Mouse (Mus musculus) intestine, embryonic 14.5 days (tissue): Measurements from ENCODE around the gene Cry1. TPM values are rescaled to one million over a fixed set of nuclear protein-coding genes. Genes with fewer than 3 reads are reported as not detected.

Experiments
- ATAC-seq: fragments of 200-750 bp; cut with Nextera tagmentation; replicated peaks from 2 replicates; pipeline ENCODE4 v1.8.0; 2017; ENCODE audit warnings: low read depth, moderate number of reproducible peaks, moderate TSS enrichment, moderate library complexity; ENCODE audit not compliant: low FRiP score, low TSS enrichment
- DNase-seq: peaks from one replicate; pipeline ENCODE4 v3.0.0-alpha.2; 2018; ENCODE audit warnings: low spot score
- H3K27ac ChIP-seq: fragments of 300-500 bp; sonication (generic); 2 replicates; pipeline ENCODE4 v1.5.1; 2014; ENCODE audit warnings: low read depth, mild to moderate bottlenecking, control low read depth
- H3K27me3 ChIP-seq: fragments of 300-500 bp; sonication (generic); replicated peaks from 2 replicates; pipeline ENCODE4 v1.6.1; 2014; ENCODE audit warnings: low read length, control low read depth; ENCODE audit not compliant: control insufficient read depth, insufficient read depth
- H3K36me3 ChIP-seq: fragments of 300-500 bp; sonication (generic); 2 replicates; pipeline ENCODE4 v1.6.1; 2014; ENCODE audit warnings: low read length, control low read depth; ENCODE audit not compliant: control insufficient read depth, insufficient read depth
- H3K4me1 ChIP-seq: fragments of 300-500 bp; sonication (generic); replicated peaks from 2 replicates; pipeline ENCODE4 v1.6.1; 2014; ENCODE audit warnings: low read length, control low read depth, mixed read lengths; ENCODE audit not compliant: control insufficient read depth, insufficient read depth
- H3K4me2 ChIP-seq: fragments of 300-500 bp; sonication (generic); 2 replicates; pipeline ENCODE4 v1.6.1; 2014; ENCODE audit warnings: low read length
- H3K4me3 ChIP-seq: fragments of 300-500 bp; sonication (generic); 2 replicates; pipeline ENCODE4 v1.5.1; 2014; ENCODE audit warnings: low read depth, low read length, control low read depth, mixed read lengths
- H3K9ac ChIP-seq: fragments of 300-500 bp; sonication (generic); 2 replicates; pipeline ENCODE4 v1.6.1; 2014; ENCODE audit warnings: mild to moderate bottlenecking, low read length
- H3K9me3 ChIP-seq: fragments of 300-500 bp; sonication (generic); 2 replicates; pipeline ENCODE4 v1.6.1; 2016; ENCODE audit warnings: low read length, control low read depth; ENCODE audit not compliant: control insufficient read depth
- WGBS: fragments of 180-500 bp; shearing (Covaris S2); extraction: QIAGEN DNeasy Blood & Tissue Kit; methylation state at CpG from one replicate; pipeline ENCODE4 v1.1.7; 2014; 5-methylcytosine and 5-hydroxymethylcytosine counted together
- polyA plus RNA-seq: library from polyadenylated mRNA; unstranded; fragments of >200 nt; fragmentation: Nextera tagmentation; extraction: Ambion mirVana; gene quantifications from 2 replicates; pipeline ENCODE4 v1.2.1, GENCODE M21; 2014

Cry1 gene
- polyA plus RNA-seq, 1 experiment from 2014 or later: 24.8 TPM

DNA sequence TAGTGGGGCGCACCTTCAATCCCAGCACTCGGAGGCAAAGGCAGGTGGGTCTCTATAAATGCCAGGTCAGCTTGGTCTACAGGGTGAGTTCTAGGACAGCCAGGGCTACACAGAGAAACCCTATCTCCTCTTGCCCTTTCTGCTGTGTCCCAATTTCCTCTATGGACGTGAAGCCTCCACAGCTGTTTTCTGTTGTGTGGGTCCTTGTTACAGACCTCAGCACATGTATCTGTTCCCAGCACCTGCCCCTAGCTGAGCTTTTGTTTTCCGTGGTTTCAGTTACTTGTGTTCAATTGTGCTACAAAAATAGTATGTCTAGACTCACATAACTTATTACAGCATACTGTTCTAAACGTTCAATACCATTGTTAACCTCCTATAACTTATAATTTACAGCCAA lies 35.6 kb downstream of the Cry1 start:
- H3K36me3 ChIP-seq: peaks cover 29% of the 10 kb centered on the region
- no peak overlapping the region for H3K27ac ChIP-seq
- DNase-seq (no peak), ATAC-seq (no peak)
- H3K9ac ChIP-seq: no peak overlapping the region
- no peaks in the 10 kb centered on the region for H3K4me1 ChIP-seq
- no peak overlapping the region for H3K4me3 ChIP-seq
- H3K4me2 ChIP-seq: no peak overlapping the region
- H3K9me3 ChIP-seq: no peaks in the 10 kb centered on the region
- 84% methylated on average over 5 of the region's 5 CpGs for WGBS
- no peaks in the 10 kb centered on the region for H3K27me3 ChIP-seq

DNA sequence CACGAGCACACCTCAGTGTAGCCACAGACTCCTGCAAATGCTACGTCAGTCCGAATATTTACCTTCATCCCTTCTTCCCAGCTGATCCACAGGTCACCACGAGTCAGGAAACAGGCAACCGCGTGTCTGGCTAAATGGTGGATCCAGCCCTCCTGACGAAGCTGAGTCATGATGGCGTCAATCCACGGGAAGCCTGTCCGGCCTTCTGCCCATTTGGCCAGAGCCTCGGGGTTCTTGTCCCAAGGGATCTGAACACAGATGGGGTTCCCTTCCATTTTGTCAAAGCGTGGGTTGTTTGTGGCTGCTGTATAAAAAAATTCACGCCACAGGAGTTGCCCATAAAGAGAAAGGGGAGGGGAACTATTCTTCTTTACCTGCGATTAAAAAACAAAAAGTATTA lies 38.6 kb downstream of the Cry1 start:
- ATAC-seq (no peak), DNase-seq (no peak)

DNA sequence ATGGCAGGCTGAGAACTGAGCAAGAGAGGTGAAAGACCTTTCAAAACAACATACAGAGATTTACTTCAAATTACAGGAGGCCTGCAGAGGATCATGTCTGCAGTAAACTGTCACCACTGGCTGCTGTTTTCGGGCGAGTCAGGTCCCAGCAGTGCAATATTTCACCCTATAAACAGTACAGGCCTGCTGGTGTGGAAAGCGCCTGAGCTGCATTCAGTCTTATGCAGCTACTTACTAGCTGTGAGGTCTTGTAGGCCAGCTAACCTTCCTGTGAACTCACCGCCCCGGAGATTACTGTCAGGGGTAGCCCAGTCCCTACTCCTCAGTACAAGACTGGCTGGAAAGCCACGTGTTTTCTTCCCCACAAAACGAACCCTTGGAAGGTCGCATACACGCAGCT lies 43.4 kb downstream of the Cry1 start:
- 28% methylated on average over 9 of the region's 9 CpGs for WGBS
- Histone ChIP-seq H3K36me3 (peaks cover 25% of the 10 kb centered on the region), H3K4me2 (no peak overlapping the region), H3K4me1 (0 out of 2 replicates have a peak, but pooled peaks cover 4% of the 10 kb centered on the region), H3K9me3 (no peaks in the 10 kb centered on the region), H3K9ac (no peak overlapping the region), H3K4me3 (no peak overlapping the region), H3K27ac (no peak overlapping the region), H3K27me3 (no peaks in the 10 kb centered on the region)
- ATAC-seq: 0 out of 2 replicates have a peak, but pooled peaks have one; percentile 62
- DNase-seq: peak; percentile 58

More for the DNA sequence above, 38.6 kb downstream of the Cry1 start:
- Histone ChIP-seq H3K4me2 (no peak overlapping the region), H3K4me1 (0 out of 2 replicates have a peak, but pooled peaks cover 2% of the 10 kb centered on the region), H3K4me3 (no peak overlapping the region), H3K36me3 (peaks cover 48% of the 10 kb centered on the region), H3K27me3 (no peaks in the 10 kb centered on the region), H3K27ac (no peak overlapping the region), H3K9me3 (no peaks in the 10 kb centered on the region), H3K9ac (no peak overlapping the region)
- WGBS: 77% methylated on average over 14 of the region's 14 CpGs

DNA sequence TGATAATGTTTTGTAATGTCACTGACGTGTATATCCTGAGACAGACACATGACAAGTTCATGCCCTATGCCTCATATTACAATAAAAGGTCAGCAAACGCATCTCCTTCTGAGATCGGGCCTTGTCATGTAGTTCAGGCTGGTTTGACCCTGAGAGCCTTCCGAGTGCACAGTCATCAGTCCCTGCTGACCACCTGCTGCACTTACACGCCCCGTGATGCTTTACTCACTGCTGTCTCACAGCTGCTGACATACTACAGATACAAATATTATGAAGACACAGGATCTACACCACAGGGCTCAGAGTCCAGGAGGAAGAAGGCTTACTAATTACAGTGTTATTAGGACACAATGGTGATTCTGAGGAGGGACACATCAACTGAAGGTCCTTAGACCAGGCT lies 48.3 kb downstream of the Cry1 start:
- H3K9me3 ChIP-seq: no peaks in the 10 kb centered on the region
- H3K4me1 ChIP-seq: 0 out of 2 replicates have a peak, but pooled peaks cover 4% of the 10 kb centered on the region
- WGBS: 72% methylated on average over 6 of the region's 6 CpGs
- DNase-seq (no peak), ATAC-seq (no peak)
- no peaks in the 10 kb centered on the region for H3K27me3 ChIP-seq
- no peak overlapping the region for H3K4me3 ChIP-seq
- H3K36me3 ChIP-seq: peaks cover 7% of the 10 kb centered on the region
- no peak overlapping the region for H3K27ac ChIP-seq
- no peak overlapping the region for H3K9ac ChIP-seq
- H3K4me2 ChIP-seq: no peak overlapping the region

DNA sequence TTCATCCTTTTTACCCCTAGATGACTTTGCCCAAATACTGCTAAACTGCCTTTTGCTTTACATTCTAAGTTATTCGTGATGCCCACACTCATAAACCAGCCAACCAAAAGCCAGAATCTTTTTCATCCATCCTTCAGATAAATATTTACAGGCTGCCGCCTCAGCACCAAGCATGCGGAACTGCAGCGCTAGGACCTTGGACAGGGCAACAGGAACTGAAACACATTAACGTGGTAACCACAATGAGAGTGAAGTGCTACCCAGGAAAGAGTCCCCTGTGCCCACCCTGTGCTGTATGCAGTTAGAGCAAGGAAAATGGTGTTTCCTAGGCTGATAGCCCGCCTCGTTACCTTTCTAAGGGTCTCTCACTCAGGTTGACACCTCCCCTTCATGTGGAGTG lies 56.4 kb downstream of the Cry1 start:
- Histone ChIP-seq H3K27me3 (no peaks in the 10 kb centered on the region), H3K4me3 (peak overlapping the region; percentile 79), H3K27ac (no peak overlapping the region), H3K4me1 (peaks cover 11% of the 10 kb centered on the region), H3K36me3 (peaks cover 8% of the 10 kb centered on the region), H3K4me2 (peak overlapping the region; percentile 74), H3K9me3 (no peaks in the 10 kb centered on the region), H3K9ac (peak overlapping the region; percentile 54; the same call in 1 of the 2 replicates)
- 15% methylated on average over 7 of the region's 7 CpGs for WGBS
- peak; percentile 65 for DNase-seq
- ATAC-seq: no peak; the same call in 1 of the 2 replicates

DNA sequence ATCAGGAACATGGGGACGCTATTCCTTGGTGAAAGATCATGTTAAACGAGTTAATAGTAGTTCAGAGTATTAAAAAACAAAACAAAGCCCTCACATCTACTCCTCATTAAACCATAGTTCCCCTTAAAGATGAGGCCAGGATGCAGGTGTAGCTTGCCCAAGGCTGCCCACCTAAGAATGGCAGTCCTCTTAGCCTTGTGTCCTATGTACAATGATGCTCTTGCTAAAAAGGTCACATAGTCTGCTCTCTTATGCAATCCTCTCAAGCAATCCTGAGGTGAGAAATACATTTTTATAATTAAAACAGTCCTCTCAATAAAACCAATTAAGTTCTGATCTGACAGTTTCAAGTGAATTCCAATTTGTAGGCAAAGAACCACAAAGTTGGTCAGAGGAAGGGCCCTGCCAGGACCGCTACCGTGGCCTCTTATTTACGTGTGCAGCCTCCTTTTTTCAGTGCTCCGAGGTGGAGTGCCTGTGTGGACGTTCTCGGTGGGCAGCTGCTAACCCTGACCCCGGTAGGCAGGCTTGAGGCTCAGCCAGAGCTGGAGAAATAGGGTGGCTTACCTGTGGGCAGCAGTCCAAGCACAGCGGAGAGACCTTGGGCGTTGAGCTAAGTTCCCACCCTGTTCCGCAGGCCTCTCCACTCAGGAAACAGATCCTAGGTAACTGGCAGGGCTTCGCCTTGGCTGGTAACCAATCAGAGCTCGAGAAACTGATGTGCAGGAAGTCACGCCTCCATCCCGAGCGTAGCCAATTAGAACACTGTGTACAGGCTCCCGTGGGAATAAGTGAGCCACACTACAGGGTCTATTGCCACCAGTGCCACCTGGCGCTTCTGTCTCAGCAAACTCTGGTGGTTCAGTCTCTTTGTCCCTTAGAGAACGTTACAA lies 57.2 kb downstream of the Cry1 start, which contains the start of gene Mterf2:
TSS of gene Mterf2 (minus strand) at position 633 of the 893 bp plus-strand sequence.
- peak within 1 kb of the TSS; percentile 54 for H3K9ac ChIP-seq
- H3K4me2 ChIP-seq: peak within 1 kb of the TSS; percentile 74
- 8% methylated on average over 20 of the region's 20 CpGs for WGBS
- H3K9me3 ChIP-seq: no peaks in the 10 kb centered on the region
- peaks cover 11% of the 10 kb centered on the region for H3K4me1 ChIP-seq
- peaks cover 12% of the 10 kb centered on the region for H3K36me3 ChIP-seq
- no peak within 1 kb of the TSS for H3K27ac ChIP-seq
- peak; percentile 89 for DNase-seq
- peak within 1 kb of the TSS; percentile 79 for H3K4me3 ChIP-seq
- H3K27me3 ChIP-seq: no peaks in the 10 kb centered on the region
- ATAC-seq: peak; percentile 99

DNA sequence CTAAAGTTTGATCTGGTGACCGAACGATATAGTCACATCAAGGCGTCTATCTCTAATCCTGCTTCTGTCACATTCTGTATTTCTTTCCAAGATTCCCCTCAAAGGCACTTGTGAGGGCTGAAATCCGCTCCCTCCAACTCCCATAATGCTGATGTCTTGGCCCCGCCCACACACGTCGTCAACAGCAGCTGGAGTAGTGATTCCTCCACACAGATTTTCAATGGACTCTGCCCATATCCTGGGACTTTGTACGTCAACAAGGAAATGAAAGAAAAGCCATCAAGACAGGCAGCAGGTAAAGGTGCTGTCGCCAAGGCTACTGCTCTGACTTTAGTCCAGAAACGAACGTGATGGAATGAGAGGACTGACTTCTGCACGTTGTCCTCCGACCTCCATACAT lies 59.7 kb downstream of the Cry1 start:
- DNase-seq (no peak), ATAC-seq (no peak)
- Histone ChIP-seq H3K4me1 (peaks cover 11% of the 10 kb centered on the region), H3K9me3 (no peaks in the 10 kb centered on the region), H3K9ac (no peak overlapping the region), H3K27me3 (no peaks in the 10 kb centered on the region), H3K36me3 (peaks cover 32% of the 10 kb centered on the region), H3K4me2 (no peak overlapping the region), H3K4me3 (no peak overlapping the region), H3K27ac (no peak overlapping the region)
- 79% methylated on average over 13 of the region's 13 CpGs for WGBS

DNA sequence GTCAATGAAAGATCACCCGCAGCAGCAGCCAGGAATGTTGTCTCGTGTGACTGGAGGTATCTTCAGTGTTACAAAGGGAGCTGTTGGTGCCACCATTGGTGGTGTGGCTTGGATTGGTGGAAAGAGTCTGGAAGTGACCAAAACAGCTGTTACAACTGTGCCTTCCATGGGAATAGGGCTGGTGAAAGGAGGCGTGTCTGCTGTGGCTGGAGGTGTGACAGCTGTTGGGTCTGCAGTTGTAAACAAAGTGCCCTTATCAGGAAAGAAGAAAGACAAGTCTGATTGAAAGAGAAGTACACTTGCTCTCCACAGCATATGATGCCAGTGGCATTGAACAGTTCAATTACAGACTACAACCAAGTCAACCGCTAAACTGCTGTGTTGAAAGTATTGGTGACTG lies 70.5 kb downstream of the Cry1 start:
- ATAC-seq: no peak
- Histone ChIP-seq H3K9ac (no peak overlapping the region), H3K27me3 (no peaks in the 10 kb centered on the region), H3K9me3 (no peaks in the 10 kb centered on the region), H3K4me1 (peaks cover 2% of the 10 kb centered on the region), H3K27ac (no peak overlapping the region), H3K36me3 (peaks cover 36% of the 10 kb centered on the region), H3K4me3 (no peak overlapping the region), H3K4me2 (no peak overlapping the region)
- 86% methylated on average over 4 of the region's 4 CpGs for WGBS
- DNase-seq: no peak
